Mouse (Mus musculus) embryonic facial prominence, embryonic 10.5 days (tissue): ENCODE measurements around the gene Ankrd13c. TPM values are rescaled to one million over a fixed set of nuclear protein-coding genes. Genes with fewer than 3 reads are reported as not detected.

Source experiments
- DNase-seq: peaks from one replicate; pipeline ENCODE4 v3.0.0-alpha.2; 2017; ENCODE audit warnings: low spot score
- H3K27ac ChIP-seq: fragments of 300-500 bp; sonication (generic); replicated peaks from 2 replicates; pipeline ENCODE4 v1.5.1; 2016; ENCODE audit warnings: mild to moderate bottlenecking
- H3K27me3 ChIP-seq: fragments of 300-500 bp; sonication (generic); replicated peaks from 2 replicates; pipeline ENCODE4 v1.6.1; 2016; ENCODE audit warnings: low read depth, mild to moderate bottlenecking; ENCODE audit not compliant: poor library complexity, severe bottlenecking
- H3K36me3 ChIP-seq: fragments of 300-500 bp; sonication (generic); replicated peaks from 2 replicates; pipeline ENCODE4 v1.6.1; 2016; ENCODE audit warnings: mild to moderate bottlenecking, moderate library complexity
- H3K4me1 ChIP-seq: fragments of 300-500 bp; sonication (generic); 2 replicates; pipeline ENCODE4 v1.6.1; 2016
- H3K4me3 ChIP-seq: fragments of 300-500 bp; sonication (generic); 2 replicates; pipeline ENCODE4 v1.5.1; 2016; ENCODE audit warnings: mild to moderate bottlenecking, moderate library complexity
- H3K9me3 ChIP-seq: fragments of 300-500 bp; sonication (generic); 2 replicates; pipeline ENCODE4 v1.6.1; 2016; ENCODE audit warnings: mild to moderate bottlenecking
- WGBS: fragments of 180-500 bp; shearing (Covaris S2); methylation state at CpG from one replicate; pipeline ENCODE4 v1.1.7; 2016; 5-methylcytosine and 5-hydroxymethylcytosine counted together
- polyA plus RNA-seq: library from polyadenylated mRNA; unstranded; fragments of >200 nt; fragmentation: Nextera tagmentation; extraction: Ambion mirVana; gene quantifications from 2 replicates; pipeline ENCODE4 v1.2.1, GENCODE M21; 2016

Gene Ankrd13c
- polyA plus RNA-seq, 1 experiment from 2014 or later, result 19.1 TPM

GRCm38 (mm10) chr3:158038106-158038505 lies 91.1 kb downstream of the Ankrd13c start:
- no peaks in the 10 kb centered on the region for H3K9me3 ChIP-seq
- no peaks in the 10 kb centered on the region for H3K27me3 ChIP-seq
- 93% methylated on average over 3 of the region's 3 CpGs for WGBS
- peaks cover 4% of the 10 kb centered on the region; the same call in 1 of the 2 replicates for H3K36me3 ChIP-seq
- H3K27ac ChIP-seq, result no peak overlapping the region
- H3K4me1 ChIP-seq, result peaks cover 22% of the 10 kb centered on the region
- H3K4me3 ChIP-seq, result no peak overlapping the region
- no peak for DNase-seq

GRCm38 (mm10) chr3:158040755-158041154 lies 93.7 kb downstream of the Ankrd13c start:
- H3K27me3 ChIP-seq, result no peaks in the 10 kb centered on the region
- WGBS, result 87% methylated on average over 2 of the region's 2 CpGs
- H3K9me3 ChIP-seq, result no peaks in the 10 kb centered on the region
- H3K27ac ChIP-seq, result no peak overlapping the region
- no peak for DNase-seq
- H3K4me1 ChIP-seq, result peaks cover 11% of the 10 kb centered on the region
- no peak overlapping the region for H3K4me3 ChIP-seq
- H3K36me3 ChIP-seq, result peaks cover 15% of the 10 kb centered on the region

GRCm38 (mm10) chr3:158049508-158049907 lies 102.5 kb downstream of the Ankrd13c start:
- WGBS, result 88% methylated on average over 2 of the region's 2 CpGs
- Histone ChIP-seq H3K4me3 (no peak overlapping the region), H3K9me3 (no peaks in the 10 kb centered on the region), H3K4me1 (no peaks in the 10 kb centered on the region), H3K27me3 (no peaks in the 10 kb centered on the region), H3K36me3 (peaks cover 67% of the 10 kb centered on the region), H3K27ac (no peak overlapping the region)
- no peak for DNase-seq

Other genes starting within 250 kb of the Ankrd13c start
- 26.1 and 26.9 TPM in 2 replicates for gene Cth, start 22.2 kb upstream of the Ankrd13c start, polyA plus RNA-seq
- gene Srsf11, start 89.4 kb downstream of the Ankrd13c start, polyA plus RNA-seq, result 335 and 359 TPM in 2 replicates
- 82.4 and 86.6 TPM in 2 replicates for gene Lrrc40, start 89.4 kb downstream of the Ankrd13c start, polyA plus RNA-seq